Mouse (Mus musculus): Measurements from ENCODE around the gene Nipal3.

Nipal3 gene

GRCm38 (mm10) chr4:135505794-135506193, 11.0 kb upstream of the Nipal3 start:
- no peak for DNase-seq (ENCODE audit: low read depth, low spot score)

- DNase-seq (ENCODE audit: low read depth, low spot score), result no peak
Measured at GRCm38 (mm10) chr4:135501587-135501986, 6.7 kb upstream of the Nipal3 start.

- no peak for DNase-seq (ENCODE audit: low read depth, low spot score)
Measured at GRCm38 (mm10) chr4:135499831-135500230, 5.0 kb upstream of the Nipal3 start.

DNA sequence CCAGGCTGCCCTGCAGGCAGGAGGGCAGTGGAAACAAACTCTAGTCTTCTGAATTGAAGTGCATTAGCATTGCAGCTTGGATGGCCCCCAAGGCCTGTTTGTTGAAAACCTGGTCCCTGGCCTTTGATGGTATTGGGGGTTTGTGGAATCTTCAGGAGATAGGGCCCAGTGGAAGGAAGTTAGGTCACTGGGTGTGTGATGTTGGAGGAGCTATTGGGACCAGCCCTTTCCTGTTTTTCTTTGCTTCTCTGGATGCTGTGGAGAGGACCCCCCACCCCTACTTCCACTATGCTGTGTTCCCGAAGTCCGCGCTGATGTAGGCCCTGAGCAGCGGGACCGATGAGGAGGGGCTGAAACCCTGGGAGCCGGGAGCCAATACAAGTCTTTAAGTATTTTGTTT, 3.3 kb upstream of the Nipal3 start:
- DNase-seq (ENCODE audit: low read depth, low spot score), result no peak

- no peak for DNase-seq (ENCODE audit: low read depth, low spot score)
Measured at GRCm38 (mm10) chr4:135495810-135496209, 972 bp upstream of the Nipal3 start.

GRCm38 (mm10) chr4:135495397-135495791, 556 bp upstream of the Nipal3 start:
- DNase-seq (ENCODE audit: low read depth, low spot score), result no peak

GRCm38 (mm10) chr4:135493691-135494520, 932 bp downstream of the Nipal3 start:
- no peak for DNase-seq (ENCODE audit: low read depth, low spot score)

- DNase-seq (ENCODE audit: low read depth, low spot score), result no peak
Measured at GRCm38 (mm10) chr4:135493271-135493670, 1.6 kb downstream of the Nipal3 start.

DNA sequence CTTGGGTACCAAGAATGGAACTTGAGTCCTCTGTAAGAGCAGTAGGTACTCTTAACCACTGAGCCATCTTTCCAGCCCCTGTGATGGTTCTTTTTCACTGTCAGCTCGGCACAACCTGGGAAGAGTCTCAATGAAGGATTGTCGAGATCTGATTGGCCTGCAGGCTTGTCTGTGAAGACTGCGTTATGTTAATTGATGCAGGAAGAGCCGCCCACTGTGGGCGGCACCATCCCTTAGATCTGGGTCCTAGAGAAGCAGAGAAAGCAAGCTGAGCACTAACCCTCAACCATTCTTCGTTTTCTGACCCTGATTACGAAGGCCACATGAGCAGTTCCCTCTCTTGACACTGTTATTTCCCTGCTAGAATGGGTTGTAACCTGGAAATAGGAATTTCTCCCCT, 5.6 kb downstream of the Nipal3 start:
- DNase-seq (ENCODE audit: low read depth, low spot score), result no peak

- no peak for DNase-seq (ENCODE audit: low read depth, low spot score)
Measured at GRCm38 (mm10) chr4:135486352-135486751, 8.5 kb downstream of the Nipal3 start.

GRCm38 (mm10) chr4:135485086-135485485, 9.8 kb downstream of the Nipal3 start:
- no peak for DNase-seq (ENCODE audit: low read depth, low spot score)

DNA sequence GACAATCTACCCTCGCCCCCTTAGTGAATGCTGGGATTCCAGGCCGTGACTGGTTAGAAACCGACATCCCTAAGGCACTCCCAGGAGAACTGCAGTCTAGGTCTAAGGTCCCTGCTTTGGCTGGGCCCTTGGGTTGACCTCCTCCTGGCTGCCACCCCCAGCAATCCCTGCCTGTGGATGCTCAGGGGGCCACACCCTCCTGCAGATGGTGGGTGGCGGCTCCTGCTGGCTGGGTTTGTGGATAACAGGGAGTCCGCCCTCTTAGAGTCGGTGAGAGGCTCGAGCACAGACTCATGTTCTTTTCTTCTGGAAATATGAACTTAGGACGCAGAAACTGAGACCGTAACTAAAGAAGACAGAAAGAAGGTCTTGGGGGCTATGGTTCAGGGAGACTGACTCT, 14.5 kb downstream of the Nipal3 start:
- DNase-seq (ENCODE audit: low read depth, low spot score), result no peak

GRCm38 (mm10) chr4:135477851-135478250, 17.0 kb downstream of the Nipal3 start:
- DNase-seq (ENCODE audit: low read depth, low spot score), result no peak

GRCm38 (mm10) chr4:135463406-135463805, 31.4 kb downstream of the Nipal3 start:
- DNase-seq (ENCODE audit: low read depth, low spot score), result no peak

GRCm38 (mm10) chr4:135453572-135453971, 41.3 kb downstream of the Nipal3 start:
- no peak for DNase-seq (ENCODE audit: low read depth, low spot score)

DNA sequence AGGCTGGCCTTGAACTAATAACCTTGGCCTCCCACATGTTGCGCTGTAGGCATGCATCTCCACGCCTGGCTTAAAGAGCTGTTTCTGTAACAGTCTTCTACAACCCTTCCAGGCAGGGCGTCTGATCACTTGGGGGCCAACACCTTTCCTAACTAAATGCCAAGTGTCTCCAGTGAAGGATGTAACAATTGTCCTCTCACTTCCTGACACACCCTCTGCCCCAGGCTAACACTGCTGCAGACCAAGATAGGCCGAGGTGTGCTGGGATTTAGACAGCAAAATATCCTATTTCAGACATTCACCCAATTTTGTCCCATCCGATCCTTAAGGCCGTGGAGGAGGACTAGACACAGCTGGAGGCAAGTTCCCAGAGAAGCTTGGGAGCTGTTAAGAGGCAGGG, 41.7 kb downstream of the Nipal3 start:
- DNase-seq (ENCODE audit: low read depth, low spot score), result no peak

DNA sequence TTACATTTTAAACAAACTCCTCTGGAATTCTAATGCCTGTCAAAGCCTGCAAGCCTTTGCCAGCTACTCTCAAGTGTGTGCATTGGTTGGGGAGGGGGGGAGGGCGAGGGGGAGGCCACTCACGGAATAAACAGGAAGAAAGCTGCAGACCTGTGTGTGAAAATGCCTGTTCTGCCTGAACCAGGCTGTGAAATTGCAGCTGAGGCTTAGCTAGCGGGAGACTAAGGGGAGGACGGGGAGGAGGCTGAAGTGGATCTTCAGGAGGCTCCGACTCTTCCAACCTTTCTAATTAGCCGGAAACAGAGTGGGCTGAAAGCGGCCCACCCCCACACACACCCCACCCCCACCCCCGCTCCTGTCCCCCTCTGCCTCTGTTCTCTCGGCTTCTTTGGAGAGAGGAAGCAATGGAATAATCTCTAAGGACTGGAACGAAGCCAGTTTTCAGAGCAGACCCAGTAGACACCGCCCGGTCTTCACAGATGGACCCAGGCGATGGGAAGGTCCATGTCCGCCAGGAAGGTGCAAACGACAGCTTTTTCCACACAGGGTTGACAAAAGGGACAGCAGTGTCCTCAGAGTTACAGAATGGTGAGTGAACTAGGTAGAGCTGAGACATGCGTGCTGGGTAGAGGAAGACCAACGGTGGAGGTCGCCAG, 43.4 kb downstream of the Nipal3 start:
- DNase-seq (ENCODE audit: low read depth, low spot score), result no peak

- DNase-seq (ENCODE audit: low read depth, low spot score), result no peak
Measured at GRCm38 (mm10) chr4:135442473-135442872, 52.4 kb downstream of the Nipal3 start.

DNA sequence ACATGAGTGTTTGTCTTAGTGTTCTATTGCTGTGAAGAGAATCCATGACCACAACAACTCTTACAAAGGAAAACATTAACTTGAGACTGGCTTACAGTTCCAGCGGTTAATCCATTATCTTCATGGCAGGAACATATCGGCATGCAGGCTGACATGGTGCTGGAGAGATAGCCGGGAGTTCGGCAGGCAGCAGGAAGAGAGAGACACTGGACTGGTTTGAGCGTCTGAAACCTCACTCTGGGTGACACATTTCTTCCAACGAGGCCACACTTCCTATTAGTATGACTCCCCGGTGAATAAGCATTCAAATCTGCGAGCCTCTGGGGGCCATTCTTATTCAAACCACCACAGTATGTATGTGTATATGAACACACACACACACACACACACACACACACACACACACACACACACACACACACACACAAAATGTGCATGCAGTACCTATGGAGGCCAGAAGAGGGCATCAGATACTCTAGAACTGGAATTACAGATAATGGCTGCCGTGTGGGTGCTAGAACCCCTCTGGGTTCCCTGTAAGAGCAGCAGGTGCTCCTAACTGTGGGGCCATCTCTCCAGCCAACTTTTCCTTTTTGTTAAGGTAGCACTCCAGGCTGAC, 54.8 kb downstream of the Nipal3 start:
- DNase-seq (ENCODE audit: low read depth, low spot score), result no peak

GRCm38 (mm10) chr4:135439188-135439647, 55.6 kb downstream of the Nipal3 start:
- DNase-seq (ENCODE audit: low read depth, low spot score), result no peak

DNA sequence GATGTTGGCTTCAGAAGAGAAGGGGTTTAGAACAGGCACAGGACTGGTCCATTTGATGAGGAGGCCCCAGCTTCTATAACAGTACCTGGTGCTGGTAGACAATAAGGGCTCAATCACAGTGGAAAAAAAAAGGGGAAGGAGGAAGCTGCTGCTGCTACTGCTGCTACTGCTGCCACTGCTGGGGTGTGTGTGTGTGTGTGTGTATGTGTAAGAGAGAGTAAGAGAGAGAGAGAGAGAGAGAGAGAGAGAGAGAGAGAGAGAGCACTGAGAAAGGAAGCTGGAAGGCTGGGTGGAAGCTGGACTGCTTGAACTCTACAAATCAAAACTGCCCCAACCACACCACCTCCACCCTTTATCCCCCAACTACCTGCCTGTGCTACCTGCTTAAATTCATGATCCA, 56.9 kb downstream of the Nipal3 start:
- no peak for DNase-seq (ENCODE audit: low read depth, low spot score)

DNA sequence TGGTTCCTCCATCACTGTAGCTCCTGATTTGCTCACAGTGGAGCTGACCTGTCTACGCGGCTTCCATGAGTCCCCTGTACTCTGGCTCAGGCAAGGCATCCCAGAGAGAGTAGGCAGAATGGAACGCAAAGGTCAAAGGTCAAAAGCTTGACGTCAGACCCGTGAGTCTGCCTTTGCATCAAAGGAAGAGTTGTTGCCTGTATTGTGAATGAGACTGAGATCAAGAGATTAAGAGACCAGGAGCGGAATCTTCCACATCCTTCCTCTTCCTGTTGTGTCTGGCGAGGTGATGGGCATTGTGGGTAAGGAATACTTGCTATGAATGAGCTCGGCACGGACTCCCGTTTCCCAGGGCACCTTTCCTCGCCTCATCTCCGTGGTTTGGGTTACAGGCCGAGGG, 58.5 kb downstream of the Nipal3 start:
- DNase-seq (ENCODE audit: low read depth, low spot score), result no peak

DNA sequence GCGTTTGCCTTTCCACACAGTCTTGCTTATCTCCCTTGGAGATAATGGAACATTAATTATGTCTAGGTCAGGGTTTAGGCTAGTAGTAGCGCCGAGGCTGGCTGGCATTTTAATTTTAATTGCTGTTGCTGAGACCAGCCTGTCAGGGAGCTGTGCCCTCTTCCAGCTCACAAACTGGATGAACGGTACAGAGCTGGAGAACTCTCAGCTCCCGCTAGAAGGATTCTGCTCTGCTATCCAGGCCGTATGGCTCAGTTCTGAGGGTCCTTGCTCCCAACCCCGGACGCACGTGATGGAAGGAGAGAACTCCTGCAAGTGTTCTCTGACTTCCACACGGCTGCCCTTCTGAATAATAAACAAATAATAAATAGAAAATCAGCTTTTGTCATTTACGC, 60.4 kb downstream of the Nipal3 start:
- DNase-seq (ENCODE audit: low read depth, low spot score), result no peak
